Comparison of ENCODE assay signal across 17 mouse cellular contexts in genomic region chr3:36797025-36797424, GRCm38 (mm10).
A peak's percentile ranks its signal among the peaks of the same experiment; 100 is the strongest.
DNase-seq lines count a peak whose midpoint lies in the region; ATAC-seq and TF ChIP-seq lines count a peak whose summit lies in the region.
"Had no signal": no experiment of that assay in that cellular context is flagged by ENCODE, and none has a peak within 500 bp of the region (broad histone marks: within the 10 kb centered on the region; RNA-seq: fewer than 3 reads in every experiment).

No protein-coding gene starts in this region.

- peak; percentile 74 for ATAC-seq in intestine, postnatal 0 days
- no peak for ATAC-seq in granulocyte monocyte progenitor cell, adult 5-6 weeks (replicated peaks; ENCODE audit: poor library complexity, severe bottlenecking)
- ATAC-seq: forebrain, embryonic 13.5 days had no signal

- H3K4me3 ChIP-seq in intestine, postnatal 0 days (ENCODE audit: low read depth, low read length): no peak overlapping the region
- H3K4me3 ChIP-seq: embryonic facial prominence, embryonic 12.5 days; forebrain, embryonic 13.5 days; hindbrain, embryonic 15.5 days; liver, embryonic 15.5 days; neural tube, embryonic 13.5 days; stomach, embryonic 15.5 days had no signal

- H3K27ac ChIP-seq in intestine, postnatal 0 days (ENCODE audit: low read depth, low read length): peak overlapping the region; percentile 91
- H3K27ac ChIP-seq: embryonic facial prominence, embryonic 12.5 days; forebrain, embryonic 13.5 days; hindbrain, embryonic 15.5 days; liver, embryonic 15.5 days; neural tube, embryonic 13.5 days; stomach, embryonic 15.5 days had no signal

- DNase-seq in adrenal gland, adult 2 months: peak; percentile 9
- DNase-seq in adrenal gland, adult 18-20 months (ENCODE audit: low spot score in 2 of 2): no peak
- DNase-seq in kidney, adult 11 months: peak; percentile 30
- no peak for DNase-seq in kidney, adult 18-20 months
- DNase-seq in kidney, postnatal 25 days: peak; percentile 16 to 53
- DNase-seq in layer of hippocampus, postnatal 25 days (ENCODE audit: extremely low spot score in 1 of 2, low spot score in 1 of 2): no peak
- DNase-seq: cerebellum, adult 9-11 months; heart, adult 18-20 months; thymus, postnatal 14 days had no signal

- no peaks in the 10 kb centered on the region for H3K36me3 ChIP-seq in intestine, postnatal 0 days (ENCODE audit: control insufficient read depth, insufficient read depth)
- H3K36me3 ChIP-seq: embryonic facial prominence, embryonic 12.5 days; hindbrain, embryonic 15.5 days; liver, embryonic 15.5 days; neural tube, embryonic 13.5 days; stomach, embryonic 15.5 days had no signal

- no peak for TF ChIP-seq CTCF in intestine, postnatal 0 days (IDR thresholded peaks at IDR 0.05; ENCODE audit: low read depth)

- H3K4me1 ChIP-seq in intestine, postnatal 0 days (replicated peaks; ENCODE audit: control insufficient read depth, insufficient read depth, low read length): no peaks in the 10 kb centered on the region; the same call in 1 of the 2 replicates
- H3K4me1 ChIP-seq: forebrain, embryonic 13.5 days; hindbrain, embryonic 15.5 days; liver, embryonic 15.5 days; neural tube, embryonic 13.5 days; stomach, embryonic 15.5 days had no signal

- no peaks in the 10 kb centered on the region for H3K27me3 ChIP-seq in intestine, postnatal 0 days (replicated peaks; ENCODE audit: control insufficient read depth, insufficient read depth, low read length)
- H3K27me3 ChIP-seq: embryonic facial prominence, embryonic 12.5 days; forebrain, embryonic 13.5 days; hindbrain, embryonic 15.5 days; liver, embryonic 15.5 days; neural tube, embryonic 13.5 days; stomach, embryonic 15.5 days had no signal

- WGBS in intestine, postnatal 0 days: 16% methylated on average over 4 of the region's 4 CpGs

- H3K9ac ChIP-seq in intestine, postnatal 0 days (ENCODE audit: low read depth, low read length): 0 out of 2 replicates have a peak overlapping the region, but pooled peaks have one; percentile 11
- H3K9ac ChIP-seq: embryonic facial prominence, embryonic 12.5 days; forebrain, embryonic 13.5 days; hindbrain, embryonic 15.5 days; liver, embryonic 15.5 days; neural tube, embryonic 13.5 days; stomach, embryonic 15.5 days had no signal

- H3K9me3 ChIP-seq in intestine, postnatal 0 days (ENCODE audit: control insufficient read depth): no peaks in the 10 kb centered on the region
- H3K9me3 ChIP-seq: embryonic facial prominence, embryonic 12.5 days; forebrain, embryonic 13.5 days; hindbrain, embryonic 15.5 days; liver, embryonic 15.5 days; neural tube, embryonic 13.5 days; stomach, embryonic 15.5 days had no signal

- peak overlapping the region; percentile 54 for H3K4me2 ChIP-seq in intestine, postnatal 0 days (replicated peaks; ENCODE audit: low read depth)
- H3K4me2 ChIP-seq: embryonic facial prominence, embryonic 12.5 days; forebrain, embryonic 13.5 days; hindbrain, embryonic 15.5 days; liver, embryonic 15.5 days; neural tube, embryonic 13.5 days; stomach, embryonic 15.5 days had no signal

Comparison
In these comparisons a context has a peak if more than half of its experiments do, and no peak if none do; other contexts are left out.
1. DNase-seq: peak in adrenal gland, adult 2 months (single experiment), kidney, adult 11 months (single experiment) and kidney, postnatal 25 days (2 of 2); none in adrenal gland, adult 18-20 months (0 of 2), kidney, adult 18-20 months (single experiment) and layer of hippocampus, postnatal 25 days (0 of 2).